Mouse (Mus musculus): ENCODE measurements at regions not wholly inside any gene's neighbourhood (a gene's known extent, or its start where the extent isn't known, plus 50 kb on each side); places are given as distances from the start of the nearest gene placed in this dataset.
"Not testable (repeated sequence)": the region's sequence is repeated elsewhere in the genome, so short reads cannot be mapped to it uniquely, and the experiment has no call there.

DNA sequence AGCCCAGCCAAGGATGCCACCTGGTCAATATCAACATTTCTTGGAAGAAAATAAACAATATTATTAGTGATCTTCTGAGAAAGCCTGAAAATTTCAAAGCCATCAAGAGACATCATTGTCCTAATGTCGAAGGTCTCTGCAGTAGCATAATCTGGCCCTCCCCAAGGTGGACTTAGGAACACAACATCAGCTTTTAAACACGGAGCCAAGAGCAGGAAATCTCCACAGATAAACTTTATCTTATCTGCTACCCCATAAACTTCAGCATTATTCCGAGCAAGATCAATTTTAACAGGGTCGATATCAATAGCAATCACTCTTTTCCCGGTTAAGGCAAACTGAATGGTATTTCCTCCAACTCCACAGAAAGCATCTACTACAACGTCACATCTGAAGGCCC, 1691.2 kb upstream of the 5930422O12Rik start:
- not testable (repeated sequence) for DNase-seq (ENCODE audit: low spot score in 2 of 2)

- DNase-seq (ENCODE audit: low spot score in 2 of 2) = no peak
These were observed 1681.7 kb upstream of the 5930422O12Rik start for GRCm38 (mm10) chr8:31746855-31747254.

GRCm38 (mm10) chr8:31749974-31750373, 1678.5 kb upstream of the 5930422O12Rik start:
- no peak for DNase-seq (ENCODE audit: low spot score in 2 of 2)

DNA sequence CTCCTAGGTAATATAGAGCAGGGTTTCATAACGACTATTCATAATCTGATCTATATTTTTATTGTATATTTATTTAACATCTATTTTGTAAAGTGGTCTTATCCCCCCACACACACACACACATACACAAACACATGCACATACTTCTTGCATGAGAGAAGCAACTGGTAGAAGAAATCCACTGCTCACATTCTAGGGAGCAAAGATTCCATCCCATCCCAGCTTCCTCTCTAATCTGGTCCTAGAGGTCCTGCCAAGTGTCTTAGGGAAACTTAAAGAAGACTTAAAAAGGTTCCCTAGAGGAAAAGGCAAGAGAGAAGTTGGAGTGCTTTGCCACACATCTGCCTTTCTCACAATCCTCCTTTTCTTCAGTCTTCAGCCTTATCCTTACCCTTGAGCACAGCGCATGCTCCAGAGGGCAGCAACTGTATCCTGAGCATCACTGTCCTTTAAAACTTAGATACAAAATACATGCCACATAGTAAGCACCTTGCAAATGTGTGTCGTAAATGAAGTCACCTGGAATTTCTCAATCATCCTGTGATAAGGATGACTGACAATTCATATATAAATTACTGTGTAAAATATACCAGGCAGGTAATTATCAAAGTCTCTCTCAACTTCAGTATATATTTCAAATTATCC, 1677.9 kb upstream of the 5930422O12Rik start:
- no peak for DNase-seq (ENCODE audit: low spot score in 2 of 2)

- no peak for DNase-seq (ENCODE audit: low spot score in 2 of 2)
These were observed 1672.8 kb upstream of the 5930422O12Rik start for GRCm38 (mm10) chr8:31755737-31756136.

DNA sequence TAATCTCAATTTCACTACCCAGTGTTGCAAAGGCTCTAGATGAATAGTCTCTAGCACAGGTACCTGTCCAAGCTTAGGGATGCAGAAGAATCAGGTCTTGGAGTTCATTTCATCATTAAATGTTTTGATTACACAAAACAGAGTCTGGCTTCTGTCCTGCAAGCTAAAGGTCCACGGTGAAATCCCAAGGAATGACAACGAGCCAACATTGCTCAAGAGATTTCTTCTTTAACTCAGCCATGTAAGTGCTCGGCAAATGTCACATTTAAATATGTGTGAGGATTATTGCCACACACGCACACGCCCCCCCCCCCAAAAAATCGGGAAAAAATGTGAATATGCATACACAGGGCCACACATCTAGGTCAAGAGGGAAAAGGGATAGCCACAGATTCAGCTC, 1666.4 kb upstream of the 5930422O12Rik start:
- no peak for DNase-seq (ENCODE audit: low spot score in 2 of 2)

All from layer of hippocampus, postnatal 10 days (tissue).